Mouse (Mus musculus): ENCODE measurements around the gene Vmn1r170. TPM values are rescaled to one million over a fixed set of nuclear protein-coding genes. Genes with fewer than 3 reads are reported as not detected.

Vmn1r170 gene
- polyA plus RNA-seq (2017; shearing (Covaris generic)), result not detected

GRCm38 (mm10) chr7:23605875-23606274, at the start of gene Vmn1r170:
Gene Vmn1r170 (plus strand): TSS chr7:23606175.

DNA sequence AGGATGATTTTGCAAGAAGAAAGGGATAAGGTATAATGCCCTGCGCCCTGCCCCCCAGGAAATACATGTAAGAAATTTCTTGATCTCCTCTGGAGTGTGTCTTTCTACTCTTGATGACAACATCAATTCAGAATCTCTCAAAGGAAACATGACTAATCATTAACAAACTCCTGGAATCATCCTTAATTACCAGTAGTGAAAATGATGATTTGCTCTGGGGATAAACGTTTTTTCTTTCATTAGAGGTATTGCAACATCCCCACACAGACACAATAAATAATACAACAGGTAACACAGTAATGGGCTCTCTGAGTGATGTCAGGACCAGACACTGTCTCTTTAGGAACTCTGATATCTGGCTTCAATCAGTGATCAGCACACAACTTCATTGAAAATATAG, 30.7 kb upstream of the Vmn1r170 start, which contains the start of gene Vmn1r169:
Vmn1r169 (plus strand) TSS at position 301 of the 400 bp plus-strand sequence.

DNA sequence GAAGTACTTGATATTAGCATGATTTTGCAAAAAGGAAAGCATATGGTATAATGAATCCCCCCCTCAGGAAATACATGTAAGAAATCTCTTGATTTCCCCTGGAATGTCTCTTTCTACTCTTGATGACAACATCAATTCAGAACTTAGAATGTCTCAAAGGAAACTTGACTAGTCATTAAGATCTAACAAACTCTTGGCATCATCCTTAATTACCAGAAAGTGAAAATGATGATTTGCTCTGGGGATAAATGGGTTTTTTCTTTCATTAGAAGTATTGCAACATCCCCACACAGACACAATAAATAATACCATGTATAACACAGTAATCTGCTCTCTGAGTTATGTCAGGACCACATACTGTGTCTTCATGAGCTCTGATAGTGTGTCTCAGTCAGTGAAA, 24.4 kb downstream of the Vmn1r170 start, which contains the start of gene Vmn1r171:
Vmn1r171 (plus strand) TSS at position 301 of the 400 bp plus-strand sequence.

Other genes with a start within 250 kb of the Vmn1r170 start
- not detected for gene Nlrp5, start 220.3 kb upstream of the Vmn1r170 start, polyA plus RNA-seq (2017; shearing (Covaris generic))
- gene Vmn1r167, start 99.0 kb upstream of the Vmn1r170 start, polyA plus RNA-seq (2017; shearing (Covaris generic)), result not detected
- gene Vmn1r168, start 66.4 kb upstream of the Vmn1r170 start, polyA plus RNA-seq (2017; shearing (Covaris generic)), result 0.09 TPM
- gene Vmn1r169, start 30.6 kb upstream of the Vmn1r170 start, polyA plus RNA-seq (2017; shearing (Covaris generic)), result not detected
- not detected for gene Vmn1r171, start 24.5 kb downstream of the Vmn1r170 start, polyA plus RNA-seq (2017; shearing (Covaris generic))
- gene Vmn1r172, start 52.1 kb downstream of the Vmn1r170 start, polyA plus RNA-seq (2017; shearing (Covaris generic)), result not detected
- 0.07 TPM for gene Vmn1r173, start 94.5 kb downstream of the Vmn1r170 start, polyA plus RNA-seq (2017; shearing (Covaris generic))
- not detected for gene Vmn1r174, start 146.1 kb downstream of the Vmn1r170 start, polyA plus RNA-seq (2017; shearing (Covaris generic))
- not detected for gene Vmn1r175, start 204.5 kb downstream of the Vmn1r170 start, polyA plus RNA-seq (2017; shearing (Covaris generic))
- not detected for gene Vmn1r176, start 231.2 kb downstream of the Vmn1r170 start, polyA plus RNA-seq (2017; shearing (Covaris generic))

All from effector memory CD4-positive, alpha-beta T cell, adult 5 months (primary cell).